Mouse (Mus musculus): ENCODE results near the gene Ryr3.
A peak's percentile ranks its signal among the peaks of the same experiment; 100 is the strongest.

DNA sequence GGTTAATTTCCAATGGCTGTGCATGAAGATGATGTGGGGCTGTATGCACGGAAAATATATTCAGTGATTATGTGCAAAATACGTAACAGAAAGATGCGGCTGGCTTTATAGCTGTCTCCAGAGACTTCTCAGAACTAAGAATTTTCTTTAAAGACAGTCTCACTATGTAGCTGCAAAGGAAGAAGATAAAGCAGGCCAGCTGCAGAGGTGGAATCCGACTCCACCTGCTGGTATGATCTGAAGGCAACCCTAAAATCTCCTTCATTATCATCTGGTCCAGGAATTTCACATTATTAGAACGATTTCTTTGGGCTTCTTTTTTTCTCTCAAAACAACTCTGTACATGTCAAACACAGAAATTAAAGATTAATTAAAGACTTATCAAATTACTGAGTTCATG lies 449.2 kb downstream of the Ryr3 start:
- TF ChIP-seq CTCF (IDR thresholded peaks at IDR 0.05; ENCODE audit: borderline replicate concordance, extremely low read depth, insufficient read depth, insufficient read length) = peak; percentile 62; the same call in 1 of the 2 replicates
- TF ChIP-seq POLR2A (IDR thresholded peaks at IDR 0.05; ENCODE audit: borderline replicate concordance, extremely low read depth, insufficient read depth, insufficient read length, poor library complexity, severe bottlenecking) = no peak

Measured in brain, embryonic 14.5 days (tissue).